Mouse (Mus musculus) erythroblast, embryonic 14.5 days (primary cell): Measurements from ENCODE around the gene Fam169b. TPM values are rescaled to one million over a fixed set of nuclear protein-coding genes. Genes with fewer than 3 reads are reported as not detected.
"Not testable (repeated sequence)": the region's sequence is repeated elsewhere in the genome, so short reads cannot be mapped to it uniquely, and the experiment has no call there.

Source experiments
- H3K27me3 ChIP-seq: 2 replicates; pipeline ENCODE4 v1.6.1; 2012; ENCODE audit warnings: inconsistent platforms; ENCODE audit not compliant: control insufficient read depth
- H3K36me3 ChIP-seq: 2 replicates; pipeline ENCODE4 v1.6.1; 2012; ENCODE audit warnings: mild to moderate bottlenecking, inconsistent platforms; ENCODE audit not compliant: control insufficient read depth
- H3K4me1 ChIP-seq: 2 replicates; pipeline ENCODE4 v1.6.1; 2012; ENCODE audit warnings: inconsistent platforms; ENCODE audit not compliant: control insufficient read depth
- H3K4me3 ChIP-seq: replicated peaks from 2 replicates; pipeline ENCODE3; 2012; ENCODE audit warnings: moderate library complexity, mild to moderate bottlenecking, inconsistent platforms
- H3K9me3 ChIP-seq: 2 replicates; pipeline ENCODE4 v1.6.1; 2012; ENCODE audit warnings: low read length, inconsistent platforms, mixed read lengths; ENCODE audit not compliant: control insufficient read depth
- GATA1 ChIP-seq: IDR thresholded peaks from 2 replicates; pipeline ENCODE4 v1.6.1; 2012; ENCODE audit warnings: low read length, inconsistent platforms, mixed read lengths
- TAL1 ChIP-seq: IDR thresholded peaks from 3 replicates; pipeline ENCODE4 v1.6.1; 2012; ENCODE audit warnings: low read length, inconsistent platforms, mixed read lengths
- polyA plus RNA-seq: library from polyadenylated mRNA; stranded (reverse); fragments of >175 nt; gene quantifications from 2 replicates; pipeline ENCODE4 v1.2.3, GENCODE M21; 2012

Gene Fam169b
- polyA plus RNA-seq, 1 experiment, result not detected

DNA sequence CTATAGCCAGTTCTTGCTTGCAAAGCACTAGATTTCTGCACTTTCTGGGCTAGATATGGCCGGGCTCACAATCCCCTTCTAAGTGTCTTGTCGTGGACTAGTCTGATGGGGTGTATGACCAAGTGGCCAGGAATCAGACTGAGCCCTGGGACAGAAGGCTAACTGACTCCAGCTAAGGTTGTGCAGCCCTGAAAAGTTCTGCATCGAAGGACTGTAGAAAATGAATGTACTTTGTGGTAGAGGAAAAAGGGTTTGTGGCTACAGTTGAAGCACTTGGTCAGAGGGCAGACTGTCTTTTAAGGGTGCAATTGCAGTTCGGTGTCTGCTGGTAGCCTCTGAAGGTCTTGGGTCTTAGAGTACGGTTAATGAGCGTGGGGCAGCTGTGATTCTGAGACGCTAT, 5.8 kb downstream of the Fam169b start:
- H3K9me3 ChIP-seq, result no peaks in the 10 kb centered on the region
- H3K4me1 ChIP-seq, result peaks cover 4% of the 10 kb centered on the region
- no peak overlapping the region for H3K4me3 ChIP-seq
- peaks cover 11% of the 10 kb centered on the region for H3K27me3 ChIP-seq
- H3K36me3 ChIP-seq, result no peaks in the 10 kb centered on the region
- TF ChIP-seq GATA1, result no peak
- TF ChIP-seq TAL1, result no peak

DNA sequence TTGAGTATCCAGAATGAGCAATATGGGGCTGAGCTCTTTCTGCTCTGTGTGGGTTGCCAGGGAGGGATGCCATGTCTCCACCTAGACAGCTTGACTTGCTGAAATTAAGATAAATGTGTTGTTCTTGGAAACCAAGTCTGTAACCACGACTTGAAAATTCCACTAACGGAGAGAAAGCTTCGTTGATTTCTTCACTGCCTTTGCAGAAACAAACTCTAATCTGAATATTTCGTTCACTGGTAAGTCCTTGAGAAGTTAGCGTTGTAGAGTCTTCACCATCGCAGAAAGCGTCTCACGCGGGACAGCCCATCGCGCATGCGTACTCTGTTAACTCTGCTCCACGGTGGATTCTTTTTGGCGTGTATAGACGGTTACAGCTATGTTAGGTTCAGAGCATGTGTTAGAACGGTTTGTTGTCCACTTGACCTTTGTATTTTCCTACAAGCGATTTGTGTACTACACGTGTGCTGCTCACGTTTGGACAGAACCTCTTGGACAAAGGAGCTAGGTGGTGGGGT, 6.8 kb downstream of the Fam169b start:
- peaks cover 8% of the 10 kb centered on the region for H3K27me3 ChIP-seq
- TF ChIP-seq GATA1 (no peak), TAL1 (no peak)
- H3K9me3 ChIP-seq, result no peaks in the 10 kb centered on the region
- H3K4me3 ChIP-seq, result no peak overlapping the region
- H3K4me1 ChIP-seq, result peaks cover 4% of the 10 kb centered on the region
- no peaks in the 10 kb centered on the region for H3K36me3 ChIP-seq

DNA sequence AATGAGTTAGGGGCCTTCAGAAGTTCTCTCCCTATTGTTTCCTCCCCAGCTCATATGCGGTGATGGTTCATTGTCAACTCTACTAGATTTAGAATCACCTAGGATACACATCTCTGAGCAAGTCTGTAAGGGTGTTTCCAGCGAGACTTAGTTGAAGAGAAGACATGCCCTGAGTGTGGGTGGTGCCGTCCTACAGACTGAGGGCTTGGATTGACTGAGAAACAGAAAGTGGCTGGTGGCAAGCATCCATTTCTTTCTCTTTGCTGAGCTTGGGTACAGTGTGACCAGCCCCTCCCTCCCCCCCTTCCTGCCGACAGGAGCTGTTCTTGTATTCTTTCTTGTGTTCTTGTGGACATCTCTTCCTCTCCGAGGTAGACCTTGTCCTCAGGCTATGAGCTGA, 7.7 kb downstream of the Fam169b start:
- Histone ChIP-seq H3K36me3 (no peaks in the 10 kb centered on the region), H3K9me3 (no peaks in the 10 kb centered on the region), H3K4me3 (no peak overlapping the region), H3K4me1 (no peaks in the 10 kb centered on the region), H3K27me3 (peaks cover 2% of the 10 kb centered on the region)
- TF ChIP-seq GATA1 (no peak), TAL1 (no peak)

DNA sequence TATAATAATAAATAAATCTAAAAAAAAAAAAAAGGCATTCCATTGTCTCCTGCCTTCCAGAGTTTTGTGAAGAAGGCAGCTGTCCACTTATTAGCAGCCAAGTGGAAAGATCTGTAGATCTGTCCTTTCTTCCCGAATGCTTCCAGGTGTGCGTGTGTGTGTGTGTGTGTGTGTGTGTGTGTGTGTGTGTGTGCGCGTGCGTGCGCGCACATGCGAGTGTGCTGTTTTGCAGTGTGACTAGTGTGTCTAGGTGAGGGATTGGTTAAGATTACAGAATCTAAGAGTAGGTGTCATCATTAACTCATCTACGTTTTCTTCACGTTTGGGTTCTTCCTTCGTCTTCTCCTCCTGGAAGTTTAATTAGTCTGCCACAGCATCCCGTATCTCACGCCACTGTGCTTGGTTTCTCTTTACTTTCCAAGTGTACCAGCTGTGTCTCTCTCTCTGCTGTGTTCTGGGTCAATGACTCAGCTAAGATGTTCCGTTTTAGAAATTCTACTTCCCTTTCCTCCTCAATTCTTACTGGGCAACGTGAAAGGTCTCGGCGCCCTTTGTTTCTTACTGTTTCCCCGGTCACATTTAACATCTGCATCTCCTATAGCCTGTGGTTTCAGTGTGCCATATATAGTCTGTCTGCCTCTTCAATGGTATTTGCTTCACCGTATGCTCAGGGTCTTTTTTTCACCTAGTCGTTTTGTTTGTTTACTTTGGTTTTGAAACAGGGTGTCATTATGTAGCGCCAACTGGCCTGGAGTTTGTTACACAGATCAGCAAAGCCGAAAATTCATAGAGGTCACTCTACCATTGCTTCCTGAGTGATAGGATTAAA, 8.9 kb downstream of the Fam169b start:
- Histone ChIP-seq H3K4me1 (no peaks in the 10 kb centered on the region), H3K4me3 (no peak overlapping the region), H3K9me3 (no peaks in the 10 kb centered on the region), H3K27me3 (no peaks in the 10 kb centered on the region), H3K36me3 (no peaks in the 10 kb centered on the region)
- no peak for TF ChIP-seq GATA1
- no peak for TF ChIP-seq TAL1

DNA sequence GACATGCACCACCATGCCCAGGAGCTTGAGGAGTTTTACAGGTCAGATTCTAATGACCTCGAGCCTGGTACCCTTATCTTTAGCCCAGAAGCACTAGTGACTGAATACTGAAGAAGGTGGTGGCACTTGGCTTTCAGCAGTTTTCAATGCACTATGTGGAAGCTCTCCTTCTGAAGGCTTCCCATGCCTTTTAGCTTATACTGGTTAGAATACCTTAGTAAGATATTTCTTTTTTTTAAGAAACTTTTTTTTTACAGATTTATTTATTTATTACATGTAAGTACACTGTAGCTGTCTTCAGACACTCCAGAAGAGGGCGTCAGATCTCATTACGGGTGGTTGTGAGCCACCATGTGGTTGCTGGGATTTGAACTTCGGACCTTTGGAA, 9.5 kb downstream of the Fam169b start:
- H3K4me1 ChIP-seq, H3K4me3 ChIP-seq: not testable (repeated sequence)

DNA sequence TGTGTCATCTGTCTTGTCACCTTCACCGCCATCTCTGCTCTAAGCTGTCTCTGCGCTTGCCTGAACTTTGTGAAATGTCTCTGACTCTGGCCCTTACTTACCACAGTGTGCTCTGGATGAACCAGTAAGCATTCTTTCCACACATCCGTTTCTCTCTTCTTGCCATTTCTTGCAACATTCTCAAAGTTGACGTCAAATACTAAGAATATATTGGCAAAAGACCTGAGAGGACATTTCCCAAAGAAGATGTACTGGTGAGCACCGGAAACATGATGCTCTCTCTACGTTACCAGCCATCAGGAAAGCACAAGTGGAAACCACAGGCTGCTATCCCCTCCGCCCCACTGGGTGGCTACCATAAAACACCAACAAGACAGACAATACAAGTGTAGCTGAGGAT, 10.1 kb downstream of the Fam169b start:
- no peaks in the 10 kb centered on the region for H3K36me3 ChIP-seq
- TF ChIP-seq GATA1, result no peak
- no peak for TF ChIP-seq TAL1

More for the DNA sequence above, 9.5 kb downstream of the Fam169b start:
- not testable (repeated sequence) for H3K9me3 ChIP-seq, H3K36me3 ChIP-seq, H3K27me3 ChIP-seq

DNA sequence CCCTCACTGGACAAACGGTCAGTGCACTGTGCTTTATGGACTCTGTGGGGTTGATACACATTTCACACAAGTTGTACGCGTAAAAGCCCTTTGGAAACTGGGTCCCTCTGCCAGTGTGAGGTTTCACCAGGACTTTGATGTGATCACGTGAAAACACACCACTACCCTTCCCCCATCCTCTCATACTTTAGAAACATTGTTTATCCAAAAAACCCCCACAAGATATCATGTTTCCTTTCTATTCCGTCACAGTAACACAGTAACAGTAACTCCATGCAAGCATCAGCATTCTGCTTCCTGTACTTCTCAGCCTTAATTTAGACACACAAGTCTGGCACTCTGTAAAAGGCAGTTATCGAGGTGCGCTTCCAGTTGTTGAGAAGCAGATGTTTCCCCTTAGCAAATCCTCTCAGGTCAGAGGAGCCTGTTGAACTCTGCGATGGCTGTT, 12.2 kb downstream of the Fam169b start:
- Histone ChIP-seq H3K4me3 (no peak overlapping the region), H3K9me3 (no peaks in the 10 kb centered on the region), H3K4me1 (no peaks in the 10 kb centered on the region), H3K27me3 (no peaks in the 10 kb centered on the region), H3K36me3 (no peaks in the 10 kb centered on the region)
- TF ChIP-seq TAL1, result no peak
- no peak for TF ChIP-seq GATA1

More for the DNA sequence above, 10.1 kb downstream of the Fam169b start:
- Histone ChIP-seq H3K27me3 (no peaks in the 10 kb centered on the region), H3K4me1 (no peaks in the 10 kb centered on the region), H3K4me3 (no peak overlapping the region), H3K9me3 (no peaks in the 10 kb centered on the region)

DNA sequence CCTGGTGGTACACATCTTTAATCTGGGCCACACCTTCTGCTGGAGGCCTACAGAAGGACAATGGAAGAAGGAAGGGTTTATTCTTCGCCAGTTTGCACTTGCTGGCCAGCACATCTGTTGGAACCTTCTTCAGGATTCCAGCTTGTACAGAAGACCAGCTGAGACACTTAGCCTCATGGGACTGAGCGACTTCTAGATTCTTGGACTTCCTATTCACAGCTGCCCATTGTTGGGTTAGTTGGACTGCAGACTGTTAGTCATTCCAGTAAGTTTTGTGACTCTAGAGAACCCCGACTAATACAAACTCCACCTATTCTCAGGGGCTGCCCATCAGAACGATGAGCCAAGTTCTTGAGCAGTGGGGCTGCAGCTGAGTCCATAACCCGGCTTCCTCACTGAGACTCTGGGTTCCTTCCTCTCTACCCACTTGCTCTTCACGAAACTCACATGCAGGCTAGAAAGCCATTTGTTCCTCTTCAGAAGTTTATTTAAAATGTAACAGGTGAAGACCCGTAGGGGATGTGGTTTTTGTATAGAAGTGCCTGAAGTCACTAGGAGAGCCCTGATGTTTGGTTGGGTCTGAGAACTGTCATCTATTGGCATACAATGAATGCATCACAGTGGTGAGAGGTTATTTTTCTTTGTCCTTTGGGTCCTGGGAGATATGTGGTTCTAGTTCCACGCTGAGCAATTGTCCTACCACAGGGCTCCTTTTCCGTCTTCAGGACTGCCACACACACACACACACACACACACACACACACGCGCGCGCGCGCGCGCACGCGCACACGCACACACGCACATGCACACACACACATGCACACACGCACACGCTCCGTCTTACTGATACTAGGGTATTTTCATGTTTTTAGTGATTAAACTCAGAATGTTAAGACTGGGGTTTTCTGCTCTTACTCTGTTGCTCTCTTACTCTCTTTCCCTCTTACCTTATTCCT, 13.2 kb downstream of the Fam169b start:
- Histone ChIP-seq H3K27me3 (no peaks in the 10 kb centered on the region), H3K4me1 (no peaks in the 10 kb centered on the region), H3K9me3 (no peaks in the 10 kb centered on the region), H3K36me3 (no peaks in the 10 kb centered on the region), H3K4me3 (no peak overlapping the region)
- TF ChIP-seq GATA1 (no peak), TAL1 (no peak)

DNA sequence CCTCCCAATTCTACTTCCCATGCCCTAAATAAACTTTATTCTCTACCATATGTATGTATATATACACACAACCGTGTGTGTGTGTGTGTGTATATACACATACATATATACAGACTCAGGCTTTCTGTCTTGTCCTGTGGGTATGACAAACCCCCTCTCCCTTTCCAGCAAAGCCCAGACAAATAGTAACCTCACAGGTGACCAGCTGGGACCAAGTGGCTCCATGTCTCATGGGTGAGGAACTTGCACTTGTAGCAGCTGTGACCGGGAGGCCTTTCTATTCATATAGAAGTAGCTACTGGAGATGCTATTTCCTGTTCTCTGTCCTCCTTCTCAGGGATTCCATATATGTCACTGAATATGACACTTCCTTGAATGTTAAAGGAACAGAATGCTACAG, 13.9 kb downstream of the Fam169b start:
- H3K4me1 ChIP-seq, result no peaks in the 10 kb centered on the region
- no peak overlapping the region for H3K4me3 ChIP-seq
- no peak for TF ChIP-seq GATA1
- TF ChIP-seq TAL1, result no peak
- no peaks in the 10 kb centered on the region for H3K9me3 ChIP-seq
- no peaks in the 10 kb centered on the region for H3K27me3 ChIP-seq
- H3K36me3 ChIP-seq, result no peaks in the 10 kb centered on the region

DNA sequence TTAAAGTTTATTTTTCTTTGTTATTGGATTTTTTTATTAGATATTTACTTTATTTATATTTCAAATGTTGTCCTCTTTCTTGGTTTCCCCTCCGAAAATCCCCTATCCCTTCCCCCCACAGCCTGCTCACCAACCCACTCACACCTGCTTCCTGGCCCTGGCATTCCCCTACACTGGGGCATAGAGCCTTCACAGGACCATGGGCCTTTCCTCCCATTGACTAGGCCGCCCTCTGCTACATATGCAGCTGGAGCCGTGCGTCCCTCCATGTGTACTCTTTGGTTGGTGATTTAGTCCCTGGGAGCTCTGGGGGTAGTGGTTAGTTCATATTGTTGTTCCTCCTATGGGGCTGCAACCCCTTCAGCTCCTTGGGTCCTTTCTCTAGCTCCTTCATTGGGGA, 14.4 kb downstream of the Fam169b start:
- not testable (repeated sequence) for H3K27me3 ChIP-seq, H3K9me3 ChIP-seq, H3K36me3 ChIP-seq

More for the DNA sequence above, 14.4 kb downstream of the Fam169b start:
- H3K4me3 ChIP-seq, H3K4me1 ChIP-seq: not testable (repeated sequence)
